Mouse (Mus musculus): Measurements from ENCODE around the gene Nde1.

Gene Nde1

GRCm38 (mm10) chr16:14163731-14164130, 656 bp downstream of the Nde1 start:
- DNase-seq (ENCODE audit: low spot score): peak; percentile 34

DNA sequence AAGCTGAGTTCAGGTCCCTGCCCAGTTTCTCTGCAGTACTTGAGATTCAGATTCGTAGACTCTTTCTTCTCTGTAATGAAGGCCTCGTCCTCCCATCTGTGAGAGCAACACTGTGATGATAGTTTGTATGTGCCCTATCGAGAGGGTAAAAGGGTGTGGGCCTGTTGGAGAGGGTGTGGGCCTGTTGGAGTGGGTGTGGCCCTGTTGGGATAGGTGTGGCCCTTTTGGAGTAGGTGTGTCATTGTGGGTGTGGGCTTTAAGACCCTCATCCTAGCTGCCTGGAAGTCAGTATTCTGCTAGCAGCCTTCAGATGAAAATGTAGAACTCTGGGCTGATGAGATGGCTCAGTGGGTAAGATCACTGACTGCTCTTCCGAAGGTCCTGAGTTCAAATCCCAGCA, 3.4 kb downstream of the Nde1 start:
- peak; percentile 41 for DNase-seq (ENCODE audit: low spot score)

- no peak for DNase-seq (ENCODE audit: low spot score)
Measured at GRCm38 (mm10) chr16:14169706-14170105, 6.6 kb downstream of the Nde1 start.

- no peak for DNase-seq (ENCODE audit: low spot score)
Measured at GRCm38 (mm10) chr16:14178041-14178440, 15.0 kb downstream of the Nde1 start.

GRCm38 (mm10) chr16:14180163-14180733, 17.2 kb downstream of the Nde1 start:
- no peak for DNase-seq (ENCODE audit: low spot score)

DNA sequence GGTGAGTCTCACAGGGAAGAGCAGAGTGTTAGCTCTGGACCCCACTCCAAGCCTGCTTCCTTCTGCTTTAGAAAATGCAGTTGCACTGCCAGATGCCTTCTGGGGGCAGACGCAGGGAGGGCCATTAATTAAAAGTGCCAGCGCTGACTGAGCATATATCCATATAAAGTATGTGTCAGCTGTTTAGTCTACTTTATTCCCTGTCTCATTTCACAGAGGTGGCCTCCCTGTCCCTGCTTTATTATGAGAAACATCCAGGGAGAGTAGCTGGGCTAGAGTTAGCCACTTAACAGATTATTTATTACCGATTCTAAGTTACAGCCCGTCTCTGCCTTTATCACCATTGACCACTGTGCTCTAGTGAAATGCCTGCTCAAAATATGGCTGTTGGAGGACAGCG, 19.3 kb downstream of the Nde1 start:
- DNase-seq (ENCODE audit: low spot score): no peak

DNA sequence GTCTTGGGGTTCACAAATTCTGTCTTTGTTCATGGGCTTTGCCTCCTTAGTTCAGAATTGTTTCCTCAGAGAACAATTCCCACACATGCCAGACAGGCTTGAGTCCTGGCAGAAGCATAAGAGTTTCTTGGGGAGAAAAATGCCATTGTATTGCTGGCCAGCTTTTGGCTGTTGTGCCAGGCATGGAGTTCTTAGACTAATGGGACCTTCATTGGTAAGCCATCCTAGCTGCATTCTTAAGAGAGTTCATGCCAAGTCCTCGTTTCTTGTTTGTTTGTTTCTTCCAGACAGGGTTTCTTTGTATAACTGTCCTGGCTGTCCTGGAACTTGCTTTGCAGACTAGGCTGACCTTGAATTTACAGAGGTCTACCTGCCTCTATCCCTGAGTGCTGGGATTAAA, 20.8 kb downstream of the Nde1 start:
- DNase-seq (ENCODE audit: low spot score): no peak

DNA sequence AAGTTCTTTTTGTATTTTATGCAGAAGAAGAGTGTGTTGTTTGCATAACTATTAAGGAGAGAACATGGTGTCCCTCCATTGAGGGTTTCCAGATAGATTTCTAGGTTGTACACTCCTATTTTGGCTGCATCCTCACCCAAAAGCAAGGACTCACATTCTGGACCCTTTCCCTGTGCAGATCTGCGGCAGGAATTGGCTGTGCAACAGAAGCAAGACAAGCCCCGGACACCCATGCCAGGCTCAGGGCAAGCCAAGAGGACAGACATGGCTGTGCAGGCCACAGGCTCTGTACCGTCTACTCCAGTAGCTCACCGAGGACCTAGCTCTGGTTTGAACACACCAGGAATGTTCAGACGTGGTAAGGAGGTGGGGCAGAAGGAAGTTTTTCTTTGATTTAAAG, 22.4 kb downstream of the Nde1 start:
- no peak for DNase-seq (ENCODE audit: low spot score)

DNA sequence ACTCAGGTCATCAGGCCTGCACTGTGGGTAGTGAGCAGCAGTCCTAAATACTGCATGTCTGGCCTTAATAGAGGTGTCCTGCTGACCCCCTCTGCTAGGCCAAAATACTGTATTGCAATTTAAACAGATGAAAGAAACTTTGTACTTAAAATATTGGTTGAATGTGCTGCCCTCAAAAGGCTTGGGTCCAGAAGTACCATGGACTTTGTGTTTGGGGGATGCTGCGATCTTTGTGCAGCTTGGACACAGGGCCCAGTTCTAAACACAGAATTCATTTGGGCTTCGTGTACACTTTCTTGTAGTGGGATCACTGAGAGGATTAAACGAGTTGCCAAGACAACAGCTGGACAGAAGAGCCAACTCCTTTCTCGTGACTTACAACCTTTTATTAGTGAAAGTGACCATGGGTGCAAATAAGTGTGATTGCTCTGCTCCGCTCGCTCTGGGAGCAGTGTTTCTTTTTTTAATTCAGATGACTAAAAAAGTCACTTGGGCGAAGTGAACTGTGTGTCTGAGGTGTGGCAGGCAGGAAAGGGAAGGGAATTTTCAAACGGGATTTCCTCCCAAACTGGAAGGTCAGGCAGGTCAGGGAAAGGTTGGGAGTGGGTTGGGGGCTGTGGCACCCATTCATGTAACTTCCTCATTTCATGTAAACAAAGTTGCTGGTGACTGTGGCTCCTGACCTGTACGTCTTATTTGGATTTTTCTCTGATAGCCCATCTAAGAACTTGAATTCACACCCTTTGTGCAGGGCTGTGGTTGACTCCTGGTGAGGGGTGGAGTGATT, 31.3 kb downstream of the Nde1 start:
- DNase-seq (ENCODE audit: low spot score): no peak

- DNase-seq (ENCODE audit: low spot score): peak; percentile 68
Measured at GRCm38 (mm10) chr16:14195427-14195826, 32.4 kb downstream of the Nde1 start.

- no peak for DNase-seq (ENCODE audit: low spot score)
Measured at GRCm38 (mm10) chr16:14198798-14199197, 35.7 kb downstream of the Nde1 start.

DNA sequence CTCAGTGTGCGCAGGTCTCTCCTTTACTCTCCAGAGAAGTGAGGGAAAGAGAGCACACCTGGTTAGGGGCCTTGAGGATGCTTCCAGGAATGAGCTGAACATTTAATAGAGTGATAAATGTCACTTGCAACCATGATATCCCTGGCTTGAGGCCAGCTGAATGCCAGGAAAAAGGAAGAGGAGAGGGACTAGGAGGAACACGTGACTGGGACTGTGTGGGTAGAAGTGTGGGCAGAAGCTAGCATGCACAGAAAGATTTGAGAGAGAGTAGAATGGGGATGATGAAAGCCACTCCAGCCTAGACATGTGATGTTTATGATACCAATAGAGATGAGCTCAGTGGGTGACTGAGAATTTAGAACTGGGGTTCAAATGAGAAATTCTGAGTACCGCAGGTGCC, 52.1 kb downstream of the Nde1 start:
- no peak for DNase-seq (ENCODE audit: low spot score)

GRCm38 (mm10) chr16:14237100-14237723, 74.1 kb downstream of the Nde1 start:
- peak; percentile 65 for DNase-seq (ENCODE audit: low spot score)

DNA sequence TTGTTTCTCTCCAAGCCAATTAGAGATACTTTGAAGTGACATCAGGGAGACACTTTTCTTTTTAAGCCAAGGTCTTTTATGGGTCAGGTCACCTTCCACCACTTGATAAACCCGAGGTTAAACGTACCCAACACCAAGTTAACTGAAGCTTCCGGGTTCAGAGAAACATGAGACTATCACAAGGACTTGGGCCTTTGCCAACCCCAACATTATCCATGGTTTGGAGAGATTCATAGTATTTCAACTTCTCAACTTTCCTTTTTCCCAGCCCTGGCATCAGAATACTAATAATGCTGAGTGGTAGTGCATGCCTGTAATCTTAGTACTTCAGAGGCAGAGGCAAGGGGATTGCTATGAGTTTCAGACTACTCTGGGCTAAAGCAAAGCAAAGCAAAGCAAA, 79.0 kb downstream of the Nde1 start:
- no peak for DNase-seq (ENCODE audit: low spot score)
